10 mouse cellular contexts compared by ENCODE assay signal in genomic region chr11:88474889-88475440, GRCm38 (mm10).
A peak's percentile ranks its signal among the peaks of the same experiment; 100 is the strongest.
DNase-seq lines count a peak whose midpoint lies in the region; ATAC-seq lines count a peak whose summit lies in the region.
"Had no signal": no experiment of that assay in that cellular context is flagged by ENCODE, and none has a peak within 500 bp of the region (broad histone marks: within the 10 kb centered on the region; RNA-seq: fewer than 3 reads in every experiment).

No protein-coding gene starts in this region.

- no peaks in the 10 kb centered on the region for H3K9me3 ChIP-seq in midbrain, embryonic 10.5 days (replicated peaks)
- H3K9me3 ChIP-seq in midbrain, embryonic 11.5 days (ENCODE audit: control insufficient read depth, low read length), result no peaks in the 10 kb centered on the region
- H3K9me3 ChIP-seq in forebrain, embryonic 13.5 days (replicated peaks), result no peaks in the 10 kb centered on the region
- no peaks in the 10 kb centered on the region for H3K9me3 ChIP-seq in neural tube, embryonic 15.5 days (replicated peaks)
- H3K9me3 ChIP-seq: embryonic facial prominence, embryonic 12.5 days; limb, embryonic 15.5 days had no signal

- DNase-seq in midbrain, embryonic 10.5 days (ENCODE audit: low spot score), result no peak
- no peak for DNase-seq in midbrain, embryonic 11.5 days (ENCODE audit: low spot score, missing footprints)
- peak; percentile 60 for DNase-seq in heart, postnatal 4 days
- DNase-seq in layer of hippocampus, postnatal 10 days (ENCODE audit: low spot score in 2 of 2), result no peak
- no peak for DNase-seq in thymus, postnatal 14 days
- DNase-seq: kidney, postnatal 4 days had no signal

- WGBS in midbrain, embryonic 10.5 days, result 75% methylated on average over 4 of the region's 4 CpGs
- 68% methylated on average over 4 of the region's 4 CpGs for WGBS in midbrain, embryonic 11.5 days
- WGBS in forebrain, embryonic 13.5 days, result 45% methylated on average over 4 of the region's 4 CpGs
- 71% methylated on average over 4 of the region's 4 CpGs for WGBS in neural tube, embryonic 15.5 days

- H3K36me3 ChIP-seq in midbrain, embryonic 10.5 days, result peaks cover 56% of the 10 kb centered on the region
- H3K36me3 ChIP-seq in midbrain, embryonic 11.5 days (ENCODE audit: control insufficient read depth, insufficient read depth, low read length), result peaks cover 5% of the 10 kb centered on the region; the same call in 1 of the 2 replicates
- 0 out of 2 replicates have a peak, but pooled peaks cover 13% of the 10 kb centered on the region for H3K36me3 ChIP-seq in forebrain, embryonic 13.5 days (ENCODE audit: poor library complexity, severe bottlenecking)
- no peaks in the 10 kb centered on the region for H3K36me3 ChIP-seq in neural tube, embryonic 15.5 days
- H3K36me3 ChIP-seq: embryonic facial prominence, embryonic 12.5 days had no signal

- H3K4me3 ChIP-seq in midbrain, embryonic 10.5 days, result no peak overlapping the region
- H3K4me3 ChIP-seq in midbrain, embryonic 11.5 days (ENCODE audit: low read depth, low read length), result no peak overlapping the region
- no peak overlapping the region for H3K4me3 ChIP-seq in forebrain, embryonic 13.5 days
- no peak overlapping the region for H3K4me3 ChIP-seq in neural tube, embryonic 15.5 days (replicated peaks)
- H3K4me3 ChIP-seq: embryonic facial prominence, embryonic 12.5 days; limb, embryonic 15.5 days had no signal

- peak overlapping the region; percentile 76 for H3K27ac ChIP-seq in midbrain, embryonic 10.5 days (replicated peaks)
- H3K27ac ChIP-seq in midbrain, embryonic 11.5 days (ENCODE audit: low read depth, low read length), result no peak overlapping the region; the same call in 1 of the 2 replicates
- H3K27ac ChIP-seq in forebrain, embryonic 13.5 days, result peak overlapping the region; percentile 63
- peak overlapping the region; percentile 34 for H3K27ac ChIP-seq in neural tube, embryonic 15.5 days (replicated peaks)
- H3K27ac ChIP-seq: embryonic facial prominence, embryonic 12.5 days; limb, embryonic 15.5 days had no signal

- no peak overlapping the region for H3K4me2 ChIP-seq in midbrain, embryonic 11.5 days
- no peak overlapping the region for H3K4me2 ChIP-seq in forebrain, embryonic 13.5 days
- no peak overlapping the region for H3K4me2 ChIP-seq in neural tube, embryonic 15.5 days
- H3K4me2 ChIP-seq: embryonic facial prominence, embryonic 12.5 days; limb, embryonic 15.5 days had no signal

- no peaks in the 10 kb centered on the region for H3K27me3 ChIP-seq in midbrain, embryonic 10.5 days (ENCODE audit: low read depth, poor library complexity, severe bottlenecking)
- no peaks in the 10 kb centered on the region for H3K27me3 ChIP-seq in midbrain, embryonic 11.5 days (ENCODE audit: control insufficient read depth, insufficient read depth, low read length)
- H3K27me3 ChIP-seq in forebrain, embryonic 13.5 days, result no peaks in the 10 kb centered on the region
- H3K27me3 ChIP-seq in neural tube, embryonic 15.5 days (replicated peaks), result no peaks in the 10 kb centered on the region
- H3K27me3 ChIP-seq: embryonic facial prominence, embryonic 12.5 days; limb, embryonic 15.5 days had no signal

- H3K9ac ChIP-seq in midbrain, embryonic 11.5 days (ENCODE audit: low read length), result no peak overlapping the region
- H3K9ac ChIP-seq in forebrain, embryonic 13.5 days, result no peak overlapping the region
- H3K9ac ChIP-seq in neural tube, embryonic 15.5 days (replicated peaks), result no peak overlapping the region
- H3K9ac ChIP-seq: embryonic facial prominence, embryonic 12.5 days; limb, embryonic 15.5 days had no signal

- ATAC-seq in midbrain, embryonic 11.5 days (ENCODE audit: low FRiP score), result no peak
- peak; percentile 43; the same call in 1 of the 2 replicates for ATAC-seq in forebrain, embryonic 13.5 days
- ATAC-seq in neural tube, embryonic 15.5 days (ENCODE audit: low FRiP score), result no peak

- H3K4me1 ChIP-seq in midbrain, embryonic 10.5 days, result peaks cover 88% of the 10 kb centered on the region
- H3K4me1 ChIP-seq in midbrain, embryonic 11.5 days (ENCODE audit: control insufficient read depth, insufficient read depth, low read length), result peaks cover 66% of the 10 kb centered on the region
- peaks cover 75% of the 10 kb centered on the region for H3K4me1 ChIP-seq in forebrain, embryonic 13.5 days
- H3K4me1 ChIP-seq in neural tube, embryonic 15.5 days, result peaks cover 49% of the 10 kb centered on the region
